Mouse (Mus musculus): ENCODE results near the gene Stkld1. TPM values are rescaled to one million over a fixed set of nuclear protein-coding genes. Genes with fewer than 3 reads are reported as not detected.
"Not testable (repeated sequence)": the region's sequence is repeated elsewhere in the genome, so short reads cannot be mapped to it uniquely, and the experiment has no call there.

Stkld1 gene
- total RNA-seq (2014; fragmentation: Nextera tagmentation) (not detected in 2 replicates), total RNA-seq (2017) (0.35 TPM in 1 of 2 replicates, not detected in the other), polyA plus RNA-seq (2012) (0.02 TPM in 1 of 2 replicates, not detected in the other)

DNA sequence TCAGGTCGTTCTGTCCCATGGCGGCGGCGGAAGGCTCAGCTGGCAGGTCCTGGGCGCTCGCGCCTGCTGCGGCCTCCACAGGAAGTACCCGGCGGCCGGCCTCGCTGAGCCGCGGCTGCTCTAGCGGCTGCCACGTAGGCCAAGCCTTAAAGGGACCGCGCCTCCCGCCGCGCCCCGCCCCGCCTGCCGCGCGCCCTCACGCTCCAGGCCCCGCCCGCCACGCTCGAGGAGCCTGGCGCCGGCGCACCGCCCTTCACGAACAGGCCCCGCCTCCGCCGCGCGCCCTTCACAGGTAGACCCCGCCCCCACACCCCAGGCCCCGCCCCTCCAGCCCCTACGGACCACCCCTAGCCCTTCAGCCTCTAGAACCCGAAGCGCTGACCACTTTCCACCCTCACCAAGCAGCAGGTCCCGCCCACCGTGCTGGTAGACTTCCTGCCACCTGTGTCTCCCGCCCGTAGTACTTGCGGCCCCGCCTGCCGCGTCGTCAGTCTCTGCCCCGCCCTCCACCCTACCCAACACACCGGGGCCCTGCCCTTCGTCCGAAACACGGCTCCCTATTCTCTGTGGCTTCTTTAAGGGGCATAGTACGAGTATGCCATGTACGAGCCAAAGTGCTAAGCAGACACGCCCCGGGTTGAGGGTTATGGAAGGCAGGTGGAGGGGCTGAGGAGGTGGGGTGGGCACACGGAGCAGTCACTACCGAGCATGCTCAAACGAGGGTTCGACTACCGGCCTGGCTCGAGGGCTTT, at the start of gene Stkld1, which contains the start of gene Surf4:
Gene Stkld1 (plus strand): TSS at position 744 of the 752 bp plus-strand sequence.
Gene Surf4 (minus strand): TSS at position 625 of the 752 bp plus-strand sequence.
- no peaks in the 10 kb centered on the region for H3K9me3 ChIP-seq (replicated peaks)
- TF ChIP-seq POLR2AphosphoS5 (IDR thresholded peaks at IDR 0.05; ENCODE audit: insufficient replicate concordance, low read depth, low read length) (0 out of 2 replicates have a peak, but pooled peaks have one; percentile 35), TAL1 (conservative IDR thresholded peaks at IDR 0.05; ENCODE audit: low read depth, low read length) (no peak), GATA1 (IDR thresholded peaks at IDR 0.05; ENCODE audit: borderline replicate concordance, low read length) (no peak)
- peak; percentile 91 for ATAC-seq (ENCODE audit: extremely low read depth, insufficient number of reproducible peaks, low FRiP score, poor library complexity, severe bottlenecking)
- H3K4me3 ChIP-seq (ENCODE audit: low read depth, low read length) = peak within 1 kb of the TSS; percentile 93
- H3K36me3 ChIP-seq (replicated peaks) = peaks cover 35% of the 10 kb centered on the region
- H3K4me1 ChIP-seq (ENCODE audit: insufficient read depth, low read depth, low read length) = peaks cover 67% of the 10 kb centered on the region
- H3K27me3 ChIP-seq (ENCODE audit: insufficient read depth, low read length) = no peaks in the 10 kb centered on the region
- peak; percentile 96 for DNase-seq (ENCODE audit: low spot score)

DNA sequence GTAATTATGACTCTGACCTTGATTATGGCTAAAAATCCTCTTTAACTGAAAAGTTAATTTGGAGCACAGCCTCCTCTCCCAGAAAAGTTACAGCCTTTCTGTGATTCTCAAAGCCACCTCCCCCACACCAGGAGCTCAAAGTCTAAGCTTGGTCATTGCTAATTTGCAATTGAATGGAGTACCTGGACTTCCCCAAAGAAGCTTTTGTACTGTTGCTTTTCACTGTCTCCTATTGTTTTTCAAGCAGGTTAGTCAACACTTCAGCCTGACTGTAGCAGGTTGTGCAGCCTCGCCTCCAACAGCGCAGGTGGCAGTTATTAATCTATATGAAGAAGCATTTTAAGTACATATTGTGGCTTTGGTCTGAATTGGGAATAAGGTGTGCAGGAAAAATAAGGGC, 48.3 kb upstream of the Stkld1 start:
- H3K9me3 ChIP-seq (replicated peaks); ATAC-seq (ENCODE audit: extremely low read depth, insufficient number of reproducible peaks, low FRiP score, poor library complexity, severe bottlenecking); H3K4me3 ChIP-seq (ENCODE audit: low read depth, low read length); DNase-seq (ENCODE audit: low spot score); H3K27me3 ChIP-seq (ENCODE audit: insufficient read depth, low read length); H3K4me1 ChIP-seq (ENCODE audit: insufficient read depth, low read depth, low read length): not testable (repeated sequence)
- H3K36me3 ChIP-seq (replicated peaks) = peaks cover 26% of the 10 kb centered on the region

DNA sequence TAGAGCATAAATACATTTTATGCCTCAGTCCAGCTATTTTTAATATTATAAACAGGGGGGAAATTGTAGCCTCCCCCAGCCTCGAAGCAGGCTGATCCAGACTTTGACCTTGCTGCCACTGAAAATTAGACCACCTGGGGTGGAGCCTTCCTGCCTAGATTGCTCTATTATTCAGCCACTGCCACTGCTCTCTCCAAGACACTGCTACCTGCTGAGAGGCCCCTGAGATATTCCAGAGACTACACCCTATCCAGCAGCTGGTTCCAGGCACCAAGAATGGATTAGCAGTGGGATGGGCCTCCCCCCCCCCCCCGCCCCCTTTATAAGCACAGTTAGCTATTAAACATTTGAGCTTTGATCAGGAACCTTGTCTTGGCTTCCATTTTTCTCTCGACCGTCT, 47.7 kb upstream of the Stkld1 start:
- H3K27me3 ChIP-seq (ENCODE audit: insufficient read depth, low read length); H3K4me1 ChIP-seq (ENCODE audit: insufficient read depth, low read depth, low read length); ATAC-seq (ENCODE audit: extremely low read depth, insufficient number of reproducible peaks, low FRiP score, poor library complexity, severe bottlenecking); H3K9me3 ChIP-seq (replicated peaks); H3K4me3 ChIP-seq (ENCODE audit: low read depth, low read length); DNase-seq (ENCODE audit: low spot score): not testable (repeated sequence)
- H3K36me3 ChIP-seq (replicated peaks) = peaks cover 32% of the 10 kb centered on the region

DNA sequence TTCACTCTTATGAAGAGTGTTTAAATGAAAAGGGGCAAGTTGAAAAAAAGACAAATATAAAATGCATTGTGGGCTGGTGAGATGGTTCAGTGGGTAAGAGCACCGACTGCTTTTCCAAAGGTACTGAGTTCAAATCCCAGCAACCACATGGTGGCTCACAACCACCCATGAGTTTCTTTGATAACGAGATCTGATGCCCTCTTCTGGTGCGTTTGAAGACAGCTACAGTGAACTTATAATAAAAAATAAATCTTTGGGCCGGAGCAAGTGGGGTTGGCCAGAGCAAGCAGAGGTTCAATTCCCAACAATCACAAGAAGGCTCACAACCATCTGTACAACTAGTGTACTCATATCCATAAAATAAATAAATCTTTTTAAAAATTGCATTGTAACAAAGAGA, 37.9 kb upstream of the Stkld1 start:
- peaks cover 93% of the 10 kb centered on the region for H3K36me3 ChIP-seq (replicated peaks)
- DNase-seq (ENCODE audit: low spot score) = no peak
- TF ChIP-seq POLR2AphosphoS5 (IDR thresholded peaks at IDR 0.05; ENCODE audit: insufficient replicate concordance, low read depth, low read length) (no peak), TAL1 (conservative IDR thresholded peaks at IDR 0.05; ENCODE audit: low read depth, low read length) (no peak), GATA1 (IDR thresholded peaks at IDR 0.05; ENCODE audit: borderline replicate concordance, low read length) (no peak), CTCF (IDR thresholded peaks at IDR 0.05; ENCODE audit: low read depth, low read length) (no peak), GATA2 (IDR thresholded peaks at IDR 0.05; ENCODE audit: borderline replicate concordance, low read depth, low read length) (no peak)
- ATAC-seq (ENCODE audit: extremely low read depth, insufficient number of reproducible peaks, low FRiP score, poor library complexity, severe bottlenecking) = no peak
- H3K27me3 ChIP-seq (ENCODE audit: insufficient read depth, low read length) = no peaks in the 10 kb centered on the region
- H3K9me3 ChIP-seq (replicated peaks) = no peaks in the 10 kb centered on the region
- peaks cover 23% of the 10 kb centered on the region for H3K4me1 ChIP-seq (ENCODE audit: insufficient read depth, low read depth, low read length)
- no peak overlapping the region for H3K4me3 ChIP-seq (ENCODE audit: low read depth, low read length)

GRCm38 (mm10) chr2:26900731-26901130, 33.1 kb upstream of the Stkld1 start:
- H3K9me3 ChIP-seq (replicated peaks) = no peaks in the 10 kb centered on the region
- peaks cover 83% of the 10 kb centered on the region for H3K36me3 ChIP-seq (replicated peaks)
- no peak for ATAC-seq (ENCODE audit: extremely low read depth, insufficient number of reproducible peaks, low FRiP score, poor library complexity, severe bottlenecking)
- peaks cover 43% of the 10 kb centered on the region for H3K4me1 ChIP-seq (ENCODE audit: insufficient read depth, low read depth, low read length)
- H3K27me3 ChIP-seq (ENCODE audit: insufficient read depth, low read length) = no peaks in the 10 kb centered on the region
- TF ChIP-seq CTCF (IDR thresholded peaks at IDR 0.05; ENCODE audit: low read depth, low read length) = no peak
- TF ChIP-seq POLR2AphosphoS5 (IDR thresholded peaks at IDR 0.05; ENCODE audit: insufficient replicate concordance, low read depth, low read length) = no peak
- no peak for TF ChIP-seq GATA1 (IDR thresholded peaks at IDR 0.05; ENCODE audit: borderline replicate concordance, low read length)
- no peak for TF ChIP-seq TAL1 (conservative IDR thresholded peaks at IDR 0.05; ENCODE audit: low read depth, low read length)
- no peak for TF ChIP-seq GATA2 (IDR thresholded peaks at IDR 0.05; ENCODE audit: borderline replicate concordance, low read depth, low read length)
- DNase-seq (ENCODE audit: low spot score) = no peak
- H3K4me3 ChIP-seq (ENCODE audit: low read depth, low read length) = no peak overlapping the region

GRCm38 (mm10) chr2:26901834-26902400, 31.9 kb upstream of the Stkld1 start:
- ATAC-seq (ENCODE audit: extremely low read depth, insufficient number of reproducible peaks, low FRiP score, poor library complexity, severe bottlenecking) (no peak), DNase-seq (ENCODE audit: low spot score) (no peak)
- Histone ChIP-seq H3K4me1 (ENCODE audit: insufficient read depth, low read depth, low read length) (peaks cover 55% of the 10 kb centered on the region), H3K27me3 (ENCODE audit: insufficient read depth, low read length) (no peaks in the 10 kb centered on the region), H3K4me3 (ENCODE audit: low read depth, low read length) (peak overlapping the region; percentile 86), H3K36me3 (replicated peaks) (peaks cover 83% of the 10 kb centered on the region), H3K9me3 (replicated peaks) (no peaks in the 10 kb centered on the region)
- TF ChIP-seq GATA1 (IDR thresholded peaks at IDR 0.05; ENCODE audit: borderline replicate concordance, low read length) = no peak
- no peak for TF ChIP-seq GATA2 (IDR thresholded peaks at IDR 0.05; ENCODE audit: borderline replicate concordance, low read depth, low read length)
- TF ChIP-seq POLR2AphosphoS5 (IDR thresholded peaks at IDR 0.05; ENCODE audit: insufficient replicate concordance, low read depth, low read length) = no peak
- TF ChIP-seq CTCF (IDR thresholded peaks at IDR 0.05; ENCODE audit: low read depth, low read length) = no peak
- TF ChIP-seq TAL1 (conservative IDR thresholded peaks at IDR 0.05; ENCODE audit: low read depth, low read length) = no peak

Data from G1E (cell line).